Mouse (Mus musculus): Measurements from ENCODE around the gene Rph3al.

Rph3al gene

GRCm38 (mm10) chr11:75904501-75904900 is 33.7 kb downstream of the Rph3al start:
- no peak for DNase-seq

DNA sequence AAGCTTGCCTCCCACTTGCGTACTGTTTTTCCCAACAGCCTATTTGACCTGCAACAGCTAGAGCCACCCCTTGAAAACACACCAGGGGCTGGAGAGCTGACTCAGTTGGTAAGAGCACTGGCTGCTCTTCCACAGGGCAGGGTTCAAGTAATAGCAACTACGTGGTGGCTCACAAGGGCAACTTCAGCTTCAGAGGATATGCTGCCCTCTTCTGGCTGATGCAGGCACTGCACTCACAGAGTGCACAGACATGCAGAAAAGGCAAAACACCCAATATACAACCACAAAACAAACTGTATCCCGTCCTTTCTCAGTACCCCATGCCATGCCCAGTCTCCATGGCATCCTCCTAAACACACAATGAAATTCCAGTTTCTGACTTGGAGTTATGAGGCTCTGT is 34.7 kb downstream of the Rph3al start:
- DNase-seq = peak; percentile 60

GRCm38 (mm10) chr11:75901339-75901738 is 36.9 kb downstream of the Rph3al start:
- no peak for DNase-seq

DNA sequence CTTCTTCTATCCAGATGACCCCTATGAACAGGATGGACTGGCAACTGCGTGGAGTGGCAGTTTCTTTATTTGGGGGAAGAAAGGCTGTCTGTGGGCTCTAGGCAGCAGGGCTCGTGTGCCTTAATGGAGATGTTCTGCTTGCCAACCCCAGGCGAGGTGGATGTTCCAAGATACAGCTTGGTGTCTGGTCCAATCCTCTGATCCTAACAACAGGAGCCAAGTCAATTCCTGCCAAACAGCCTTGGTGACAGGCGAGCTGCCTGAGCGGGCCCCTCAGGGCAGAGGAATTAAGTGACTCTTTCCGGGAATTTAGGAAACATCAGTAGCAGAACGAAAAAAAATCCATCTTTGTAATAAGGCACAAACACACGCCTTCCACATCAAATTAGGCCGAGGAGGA is 38.6 kb downstream of the Rph3al start:
- DNase-seq = no peak

DNA sequence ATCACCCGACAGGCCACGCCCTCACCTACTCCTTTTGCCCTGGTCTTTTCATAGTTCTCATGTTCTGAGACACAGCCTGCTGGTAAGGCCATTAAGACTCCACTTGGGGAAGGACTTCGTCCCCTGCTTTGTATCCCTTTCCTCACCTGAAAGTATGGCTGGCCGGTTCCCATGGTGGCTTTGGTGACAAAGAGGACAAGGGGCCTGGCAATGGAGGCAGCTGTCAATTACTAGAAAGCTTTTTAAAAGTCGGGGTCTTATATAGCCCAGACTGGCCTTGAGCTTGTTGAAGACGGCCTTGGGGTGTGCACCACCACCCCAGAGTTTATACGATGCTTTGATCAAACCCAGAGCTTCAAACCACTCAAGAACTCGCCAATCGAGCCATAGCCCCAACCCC is 39.7 kb downstream of the Rph3al start:
- no peak for DNase-seq

DNA sequence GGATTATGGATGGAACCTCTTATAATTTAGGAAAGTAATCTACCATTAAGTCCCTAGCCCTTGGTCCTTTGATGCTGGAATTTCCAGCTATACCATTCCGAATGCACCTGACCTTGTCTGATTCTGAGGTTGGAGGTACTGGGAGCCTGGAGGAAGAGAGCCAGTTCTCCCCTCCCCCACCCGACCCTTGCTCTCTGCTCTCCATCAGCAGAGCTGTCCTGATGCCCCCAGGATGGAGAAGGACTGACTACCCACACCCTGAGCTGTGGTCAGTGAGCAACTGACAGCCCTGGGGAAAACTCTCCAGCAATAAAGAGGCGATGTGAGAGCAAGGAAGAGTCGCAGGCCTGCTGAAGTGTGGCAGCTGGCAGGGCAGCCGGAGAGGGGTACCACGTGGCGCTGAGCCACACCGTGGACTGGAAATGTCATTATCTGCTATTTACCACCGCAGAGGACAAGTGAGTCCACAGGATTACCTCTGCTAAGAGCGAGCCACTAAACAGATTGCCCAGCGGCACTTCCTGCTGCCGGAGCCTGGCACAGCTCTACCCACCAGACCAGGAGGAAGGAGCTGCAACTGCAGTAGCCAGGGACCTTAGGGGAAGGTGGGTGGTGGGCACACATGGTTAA is 43.3 kb downstream of the Rph3al start:
- DNase-seq = no peak

GRCm38 (mm10) chr11:75893956-75894355 is 44.3 kb downstream of the Rph3al start:
- DNase-seq = no peak

DNA sequence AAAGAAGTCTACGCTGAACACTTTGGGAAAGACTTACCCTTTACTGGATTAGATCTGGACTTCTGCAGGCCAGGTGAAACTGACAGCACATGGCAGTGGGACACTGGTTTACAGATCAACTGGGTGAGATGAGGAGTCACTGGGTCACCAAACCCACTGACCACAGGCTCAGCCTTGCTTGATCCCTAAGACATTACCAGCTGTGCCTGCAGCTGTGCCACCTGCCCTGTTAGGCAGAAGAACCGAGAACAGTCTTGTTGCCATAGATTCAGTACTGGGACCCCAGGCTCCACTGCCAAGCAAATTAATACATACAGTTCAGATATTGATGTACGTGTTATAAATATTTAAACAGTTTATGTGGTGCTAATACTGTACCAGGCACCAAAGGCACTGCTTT is 50.9 kb downstream of the Rph3al start:
- DNase-seq = no peak

DNA sequence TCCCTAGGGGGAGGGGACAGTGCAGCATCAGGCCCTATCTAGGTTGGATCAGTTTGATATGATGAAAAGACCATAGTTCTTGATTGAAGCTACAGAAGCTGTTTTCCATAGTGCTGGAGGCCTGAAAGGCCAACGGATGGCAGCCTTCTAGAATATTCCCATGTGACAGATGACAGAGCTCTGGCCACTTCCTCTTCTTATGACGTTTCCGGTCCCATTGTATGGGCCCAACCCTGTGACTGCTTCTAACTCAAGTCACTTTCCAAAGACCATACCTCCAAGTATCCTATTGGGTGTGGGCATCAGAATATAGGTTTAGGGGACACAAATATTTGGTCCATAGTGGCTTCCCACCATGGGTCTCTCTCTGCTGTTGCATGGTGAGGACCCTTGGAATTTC is 57.0 kb downstream of the Rph3al start:
- no peak for DNase-seq

DNA sequence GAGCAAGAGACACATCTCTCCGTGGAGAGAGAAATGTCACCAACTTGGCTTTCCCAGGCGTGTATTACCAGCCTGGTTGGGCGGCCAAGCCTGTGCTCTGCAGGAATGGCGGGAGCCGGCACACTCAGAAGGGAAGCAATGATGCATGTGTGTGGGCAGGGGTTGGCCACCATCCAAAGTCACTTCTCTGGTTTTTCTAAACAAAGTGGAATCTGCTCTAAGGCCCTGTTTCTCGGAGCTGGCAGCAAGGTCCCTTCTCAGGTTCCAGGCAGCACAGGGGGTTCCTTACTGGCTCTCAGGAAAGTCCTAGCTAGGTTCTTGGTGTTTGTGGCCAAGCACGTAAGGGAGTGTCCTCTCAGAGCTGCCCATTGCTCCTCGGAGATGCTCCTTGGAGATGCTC is 58.2 kb downstream of the Rph3al start:
- DNase-seq = peak; percentile 19

DNA sequence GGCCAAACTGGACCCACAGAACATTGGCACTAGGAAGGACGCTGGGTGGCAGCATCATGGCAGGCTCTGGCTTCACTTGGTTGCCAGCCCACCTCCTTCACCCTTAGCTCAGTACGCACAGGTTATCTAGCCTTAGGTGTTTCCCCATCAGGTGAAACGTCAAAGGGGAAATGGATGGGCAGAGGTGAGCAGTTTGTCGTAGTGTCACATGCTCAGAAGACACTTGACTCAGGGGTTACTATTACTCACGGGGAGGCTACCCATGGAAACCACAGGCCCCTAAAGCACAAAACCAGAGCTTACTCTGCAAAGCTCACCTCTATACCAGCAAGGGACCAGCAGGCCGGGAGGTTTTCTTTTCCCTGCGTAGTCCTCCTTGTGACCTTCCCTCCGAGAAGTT is 59.8 kb downstream of the Rph3al start:
- DNase-seq = no peak

- DNase-seq = no peak
Observed at GRCm38 (mm10) chr11:75876043-75876780, 62.0 kb downstream of the Rph3al start.

DNA sequence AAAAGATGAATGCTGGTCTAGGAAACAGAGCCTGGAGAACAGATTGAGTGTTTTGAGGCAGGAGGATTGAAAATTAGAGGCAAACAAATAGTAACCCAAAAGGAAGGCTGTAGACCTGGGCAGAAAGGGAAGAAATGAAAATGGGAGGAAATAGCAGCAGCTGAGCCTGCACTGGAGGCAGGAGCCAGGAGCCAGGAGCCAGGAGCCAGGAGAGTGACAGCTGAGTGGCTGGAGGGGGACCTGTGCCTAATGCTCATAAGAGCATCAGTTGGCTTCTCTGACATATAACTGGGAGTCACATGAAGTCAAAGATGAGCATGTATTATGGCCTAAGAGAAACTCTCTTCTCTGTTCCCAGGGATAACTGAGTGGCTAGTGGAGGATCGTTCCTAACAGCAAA is 66.5 kb downstream of the Rph3al start:
- no peak for DNase-seq

- DNase-seq = no peak
Observed at GRCm38 (mm10) chr11:75870947-75871346, 67.3 kb downstream of the Rph3al start.

DNA sequence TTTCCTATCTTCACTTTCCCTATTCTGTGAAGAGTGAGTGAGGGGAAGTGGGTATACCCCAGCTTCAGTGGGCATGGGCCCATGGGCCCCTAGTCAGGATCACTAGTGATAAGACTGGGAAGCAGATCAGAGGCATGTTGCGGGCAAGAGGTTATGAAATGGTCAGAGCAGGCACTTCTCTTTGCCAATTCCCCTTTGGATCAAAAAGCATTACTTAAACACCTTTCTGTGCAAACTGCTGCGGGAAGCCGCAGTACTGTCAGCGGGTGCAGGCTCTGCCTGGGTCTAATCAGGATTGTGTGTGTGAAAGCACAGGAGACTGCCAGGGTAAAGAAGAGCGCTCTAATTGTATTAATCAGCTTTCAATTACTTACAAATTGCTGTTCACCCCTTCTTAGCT is 67.8 kb downstream of the Rph3al start:
- DNase-seq = no peak

GRCm38 (mm10) chr11:75869898-75870297 is 68.3 kb downstream of the Rph3al start:
- DNase-seq = peak; percentile 45

DNA sequence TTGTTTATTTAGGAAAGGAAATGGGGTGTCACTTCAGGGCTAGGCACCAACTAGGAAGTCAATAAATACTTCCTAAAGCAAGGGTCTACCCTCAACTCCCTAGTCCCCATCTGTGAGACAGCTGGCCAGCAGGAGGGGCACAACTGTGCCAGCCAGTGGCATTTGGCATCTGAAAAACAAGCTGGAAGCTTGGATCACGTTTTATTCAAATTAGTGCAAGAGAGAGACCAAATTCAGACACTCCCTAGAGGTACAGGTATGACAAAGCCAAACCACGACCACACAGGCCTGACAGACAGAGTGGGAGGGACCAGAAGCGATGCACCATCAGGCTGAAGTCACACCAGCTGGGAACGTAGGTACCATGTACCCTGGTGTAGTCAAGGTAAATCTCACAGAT is 71.4 kb downstream of the Rph3al start:
- DNase-seq = no peak

- no peak for DNase-seq
Observed at GRCm38 (mm10) chr11:75865859-75866258, 72.4 kb downstream of the Rph3al start.

DNA sequence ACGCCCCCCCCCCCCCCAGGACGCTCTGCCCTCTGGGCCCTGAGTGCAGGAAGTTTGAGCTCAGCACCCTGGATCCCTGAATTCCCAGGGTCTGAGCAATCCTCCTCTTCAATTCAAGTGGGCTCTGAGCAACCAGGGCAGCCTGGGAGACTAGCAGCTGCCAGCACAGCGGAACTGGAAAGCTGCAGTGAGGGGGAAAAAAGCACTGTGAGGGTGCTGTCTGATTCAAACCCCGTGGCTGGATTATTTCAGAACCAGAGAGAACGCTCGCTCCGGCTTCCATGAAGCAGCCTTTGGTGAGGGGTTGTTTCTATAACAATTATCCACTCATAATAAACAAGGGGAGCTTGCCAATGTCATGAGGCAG is 73.0 kb downstream of the Rph3al start:
- peak; percentile 25 for DNase-seq

- DNase-seq = no peak
Observed at GRCm38 (mm10) chr11:75864529-75865252, 73.5 kb downstream of the Rph3al start.

- no peak for DNase-seq
Observed at GRCm38 (mm10) chr11:75862466-75862865, 75.8 kb downstream of the Rph3al start.

DNA sequence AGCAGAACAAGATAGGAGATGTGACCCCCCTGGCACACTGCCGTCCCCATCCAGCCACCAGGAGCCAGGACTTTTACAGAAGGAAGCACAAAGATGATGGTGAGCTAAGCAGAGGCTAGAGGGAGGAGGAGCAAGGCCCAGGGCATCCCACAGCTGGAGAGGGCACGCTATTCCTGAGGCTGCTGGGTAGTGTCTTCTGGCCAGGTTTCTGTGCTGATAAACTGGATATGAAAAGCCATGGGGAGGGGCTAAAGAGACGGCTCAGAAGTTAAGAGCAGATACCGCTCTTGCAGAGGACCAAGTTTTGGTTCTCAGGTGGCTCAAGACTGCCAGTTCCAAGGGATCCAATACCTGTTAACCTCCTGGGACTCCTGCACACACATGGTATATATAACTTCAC is 76.6 kb downstream of the Rph3al start:
- no peak for DNase-seq

GRCm38 (mm10) chr11:75861213-75861612 is 77.0 kb downstream of the Rph3al start:
- DNase-seq = no peak

DNA sequence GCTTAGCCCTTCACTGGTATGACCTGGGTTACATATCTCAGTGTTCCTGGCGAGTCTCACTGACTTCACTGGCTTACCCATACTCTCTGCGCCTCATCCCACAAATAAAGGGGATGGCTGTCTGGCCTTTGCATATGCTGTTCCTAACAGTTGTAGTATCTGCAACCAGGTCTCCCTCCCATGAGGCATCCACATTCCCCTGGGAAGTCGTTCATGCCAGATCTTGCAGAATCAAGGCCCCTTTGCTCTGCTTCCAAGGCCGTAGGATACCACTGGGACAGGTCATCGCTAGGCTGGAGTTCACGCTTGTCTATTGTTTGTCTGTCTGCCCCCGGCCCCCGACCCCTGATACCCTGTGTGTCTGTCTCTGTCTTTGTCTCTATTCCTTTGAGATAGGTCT is 78.8 kb downstream of the Rph3al start:
- DNase-seq = no peak
